Mouse (Mus musculus): ENCODE data around the gene Birc6.
"Not testable (repeated sequence)": the region's sequence is repeated elsewhere in the genome, so short reads cannot be mapped to it uniquely, and the experiment has no call there.

The Birc6 gene

DNA sequence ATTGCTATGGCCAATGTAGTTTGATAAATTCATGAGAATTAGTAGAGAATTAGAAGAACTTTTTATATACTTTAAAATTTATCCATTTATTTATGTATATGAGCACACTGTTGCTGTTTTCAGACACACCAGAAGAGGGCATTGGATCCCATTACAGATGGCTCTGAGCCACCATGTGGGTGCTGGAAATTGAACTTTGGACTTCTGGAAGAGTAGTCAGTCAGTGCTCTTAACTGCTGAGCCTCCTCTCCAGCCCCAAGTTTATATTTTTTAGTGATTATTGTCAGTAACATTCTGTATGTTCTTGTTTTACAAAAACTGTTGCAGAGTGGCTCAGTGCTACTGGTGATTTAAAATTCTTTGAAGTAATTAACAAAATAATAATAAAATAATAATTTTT, 36.1 kb downstream of the Birc6 start:
- no peak for DNase-seq

DNA sequence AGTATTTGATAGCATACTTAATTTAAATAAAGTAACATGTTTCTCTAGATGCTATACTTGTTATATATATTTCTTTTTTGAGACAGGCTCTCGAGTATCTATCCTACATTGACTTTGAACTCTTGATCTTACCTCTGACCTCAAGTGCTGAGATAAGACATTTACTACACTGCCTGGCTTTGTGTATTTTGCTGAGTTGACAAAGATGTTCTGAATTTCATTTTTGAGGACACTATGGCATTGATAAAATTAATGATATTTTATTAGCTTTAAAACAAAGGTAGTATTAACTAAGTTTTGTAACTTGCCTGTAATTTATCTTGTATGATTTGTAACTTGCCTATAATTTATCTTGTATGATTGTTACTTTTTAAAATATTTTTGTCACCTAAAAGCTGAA, 41.1 kb downstream of the Birc6 start:
- no peak for DNase-seq

DNA sequence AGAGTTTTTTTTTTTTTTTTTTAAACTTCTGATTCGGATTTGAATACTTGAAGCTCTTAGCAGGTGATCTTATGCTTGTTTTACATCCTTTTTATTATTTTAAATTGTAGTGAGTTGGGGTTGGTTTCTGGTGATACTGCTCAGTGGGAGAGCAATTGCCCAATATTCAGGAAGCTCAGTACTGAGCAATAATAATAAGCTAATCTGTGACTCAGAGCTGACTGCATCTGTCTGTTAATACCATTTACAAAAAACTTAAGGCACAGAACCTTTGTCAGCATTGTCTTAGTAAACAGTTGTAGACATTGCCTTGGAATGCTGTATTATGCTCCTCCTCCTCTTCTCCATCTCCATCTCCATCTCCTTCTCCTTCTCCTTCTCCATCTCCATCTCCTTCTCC, 42.5 kb downstream of the Birc6 start:
- DNase-seq = no peak

DNA sequence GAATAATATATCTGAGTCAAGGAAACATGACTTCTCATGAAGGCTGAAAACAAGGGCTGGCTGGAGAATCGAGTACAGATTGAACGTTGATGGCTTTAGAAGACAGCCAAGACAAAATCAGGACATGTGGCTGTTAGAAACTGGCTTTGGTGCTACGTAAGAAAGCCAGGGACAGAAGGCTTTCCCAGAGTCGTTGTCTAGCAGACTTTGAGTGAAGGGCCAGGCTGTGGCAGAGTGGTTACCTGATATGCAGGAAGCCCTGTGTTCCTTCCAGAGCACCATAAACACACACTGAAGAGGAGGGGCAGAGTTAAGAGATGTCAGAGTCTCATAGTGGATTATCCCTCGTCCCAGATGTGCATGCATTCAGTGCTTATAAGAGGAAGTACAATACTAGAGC, 49.1 kb downstream of the Birc6 start:
- no peak for DNase-seq

DNA sequence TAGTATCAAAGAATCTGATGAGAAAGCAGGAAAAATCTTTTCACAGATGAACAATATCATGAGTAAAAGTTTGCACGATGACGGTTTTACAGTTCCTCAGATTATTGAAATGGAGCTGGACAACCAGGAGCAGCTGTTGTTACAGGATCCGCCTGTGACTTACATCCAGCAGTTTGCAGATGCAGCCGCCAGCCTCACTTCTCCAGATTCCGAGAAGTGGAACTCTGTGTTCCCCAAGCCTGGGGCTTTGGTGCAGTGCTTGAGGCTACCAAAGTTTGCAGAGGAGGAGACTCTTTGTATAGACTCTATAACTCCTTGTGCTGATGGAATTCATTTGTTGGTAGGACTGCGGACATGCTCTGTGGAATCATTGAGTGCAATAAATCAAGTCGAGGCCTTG, 51.5 kb downstream of the Birc6 start:
- DNase-seq = no peak

DNA sequence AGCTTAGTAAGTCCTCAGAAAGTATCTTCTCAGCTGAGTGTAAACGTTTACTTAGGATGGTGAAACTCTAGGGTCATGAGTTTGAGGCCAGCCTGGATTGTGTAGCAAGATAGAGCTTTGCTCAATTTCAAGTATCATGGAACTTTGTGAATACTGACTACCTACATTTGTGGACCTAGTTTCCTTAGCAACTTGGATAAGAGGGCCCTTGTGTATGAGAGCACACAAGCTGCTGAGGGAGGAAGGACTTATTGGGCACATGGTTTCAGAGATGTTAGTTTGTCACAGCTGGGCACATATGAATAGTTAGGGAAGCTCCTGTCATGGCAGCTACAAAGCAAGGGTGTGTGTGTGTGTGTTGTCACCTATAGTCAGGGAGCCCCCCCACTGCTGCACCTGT, 52.6 kb downstream of the Birc6 start:
- DNase-seq = no peak

DNA sequence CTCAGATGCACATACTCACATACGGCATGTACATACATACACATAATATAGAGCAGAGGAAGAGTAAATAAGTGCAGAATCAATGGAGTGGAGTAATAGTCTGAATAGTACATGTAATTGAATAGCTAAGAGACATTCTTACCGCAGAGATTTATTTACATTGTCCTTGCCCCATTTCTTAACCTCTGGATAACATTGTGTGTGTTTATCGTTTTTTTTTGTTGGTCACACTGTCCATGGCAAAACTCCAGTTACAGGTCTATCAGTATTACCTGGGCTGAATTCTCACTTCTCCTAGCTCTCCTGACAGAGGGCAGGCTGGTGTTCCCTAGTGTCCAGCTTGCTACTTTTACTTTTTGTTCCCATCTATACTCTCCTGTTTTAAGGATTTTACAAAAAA, 58.7 kb downstream of the Birc6 start:
- DNase-seq = no peak

DNA sequence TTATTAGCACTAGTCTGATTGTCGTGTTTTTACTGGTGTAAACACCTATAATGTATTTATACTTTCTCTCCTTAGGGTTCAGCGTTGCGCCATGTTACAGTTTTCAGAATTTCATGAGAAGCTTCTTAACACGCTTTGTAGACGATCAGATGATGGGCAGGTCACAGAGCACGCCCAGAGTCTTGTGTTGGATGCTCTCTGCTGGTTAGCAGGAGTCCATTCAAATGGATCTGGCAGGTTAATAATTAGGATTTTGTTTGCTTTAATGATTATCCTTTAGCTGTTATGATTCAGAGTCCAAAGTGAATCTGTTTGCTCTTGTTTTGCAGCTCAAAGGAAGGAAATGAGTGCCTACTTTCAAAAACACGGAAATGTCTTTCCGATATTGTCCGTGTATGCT, 70.8 kb downstream of the Birc6 start:
- no peak for DNase-seq

DNA sequence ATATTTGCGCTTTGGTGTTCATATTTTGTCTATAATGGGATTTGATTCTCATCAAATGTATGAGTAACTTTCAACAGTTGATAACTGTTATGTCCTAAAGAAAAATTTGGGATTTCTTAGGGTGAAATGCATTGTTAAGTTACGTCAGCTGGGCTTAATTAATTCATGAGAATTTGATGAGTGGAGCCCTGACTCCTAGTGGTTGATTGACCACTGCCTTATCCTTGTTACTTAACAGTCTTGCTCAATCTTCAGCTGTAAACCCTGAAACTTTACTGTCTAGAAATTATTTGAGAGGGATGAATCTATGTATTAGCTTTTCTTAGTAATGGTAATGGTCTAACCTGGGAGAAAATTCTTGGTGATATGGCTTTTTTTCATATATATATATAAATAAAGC, 71.3 kb downstream of the Birc6 start:
- no peak for DNase-seq

DNA sequence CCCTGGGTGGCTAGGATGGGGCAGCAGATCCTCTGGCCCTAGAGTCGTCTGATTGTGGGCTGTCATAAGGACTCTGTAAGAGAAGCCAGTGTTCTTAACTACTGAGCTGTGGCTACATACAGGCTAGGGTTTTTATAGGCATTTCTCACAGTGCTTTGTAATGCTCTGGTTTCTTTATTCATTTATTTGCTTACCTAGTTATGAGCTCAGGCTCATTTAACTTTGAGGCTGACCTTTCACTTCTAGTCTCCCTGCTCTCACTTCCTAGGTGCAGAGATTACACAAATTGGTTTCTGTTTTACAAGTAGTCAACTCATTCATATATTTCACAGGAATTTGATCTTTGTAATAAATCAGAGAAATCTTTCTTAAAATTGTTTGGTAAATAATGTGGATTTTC, 73.1 kb downstream of the Birc6 start:
- no peak for DNase-seq

DNA sequence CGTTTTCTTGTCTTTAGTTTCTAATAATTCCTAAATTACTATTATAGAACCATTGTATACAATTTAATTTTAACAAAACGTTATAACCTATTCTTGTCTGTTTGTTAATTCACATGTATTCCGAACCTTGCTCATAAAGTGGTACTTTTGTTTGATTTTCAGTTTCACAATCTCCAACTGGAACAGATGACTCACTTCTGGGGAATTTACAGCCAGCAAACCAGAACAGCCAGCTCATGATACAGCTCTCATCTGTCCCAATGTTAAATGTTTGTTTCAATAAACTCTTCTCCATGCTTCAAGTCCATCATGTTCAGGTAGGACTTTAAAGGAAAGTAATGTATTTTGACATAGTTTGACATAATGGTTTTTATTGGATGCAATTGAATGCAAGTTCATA, 102.7 kb downstream of the Birc6 start:
- DNase-seq = no peak

DNA sequence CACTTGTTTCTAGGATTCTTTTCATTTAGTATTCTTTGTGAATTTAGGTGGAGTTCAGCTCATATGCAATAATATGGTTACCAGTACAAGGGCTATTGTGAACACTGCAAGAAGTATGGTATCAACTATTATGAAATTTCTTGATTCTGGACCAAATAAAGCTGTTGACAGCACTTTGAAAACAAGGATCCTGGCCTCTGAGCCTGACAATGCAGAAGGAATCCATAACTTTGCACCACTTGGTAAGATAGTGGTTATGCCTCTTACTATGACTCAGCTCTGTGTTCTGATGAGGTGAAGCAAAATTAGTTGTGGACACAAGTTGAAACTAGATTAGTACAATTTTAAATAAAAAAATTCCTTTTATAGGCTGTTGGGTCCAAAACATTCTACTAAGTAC, 114.3 kb downstream of the Birc6 start:
- DNase-seq = no peak

DNA sequence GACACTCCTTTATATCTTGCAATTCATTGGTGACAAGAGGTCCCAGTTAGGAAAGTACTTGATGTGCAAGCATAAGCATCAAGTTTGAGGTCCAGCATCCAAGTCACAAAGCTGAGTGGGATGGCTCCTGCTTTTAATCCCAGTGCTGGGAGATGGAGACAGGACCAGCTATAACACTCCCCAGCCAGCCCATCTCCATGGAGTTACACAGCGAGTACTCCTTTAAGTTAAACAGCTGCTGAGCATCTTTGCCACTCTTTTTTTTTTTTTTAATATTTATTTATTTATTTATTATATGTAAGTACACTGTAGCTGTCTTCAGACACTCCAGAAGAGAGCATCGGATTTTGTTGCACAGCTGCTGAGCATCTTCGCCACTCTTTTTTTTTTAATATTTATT, 130.3 kb downstream of the Birc6 start:
- DNase-seq = no peak

DNA sequence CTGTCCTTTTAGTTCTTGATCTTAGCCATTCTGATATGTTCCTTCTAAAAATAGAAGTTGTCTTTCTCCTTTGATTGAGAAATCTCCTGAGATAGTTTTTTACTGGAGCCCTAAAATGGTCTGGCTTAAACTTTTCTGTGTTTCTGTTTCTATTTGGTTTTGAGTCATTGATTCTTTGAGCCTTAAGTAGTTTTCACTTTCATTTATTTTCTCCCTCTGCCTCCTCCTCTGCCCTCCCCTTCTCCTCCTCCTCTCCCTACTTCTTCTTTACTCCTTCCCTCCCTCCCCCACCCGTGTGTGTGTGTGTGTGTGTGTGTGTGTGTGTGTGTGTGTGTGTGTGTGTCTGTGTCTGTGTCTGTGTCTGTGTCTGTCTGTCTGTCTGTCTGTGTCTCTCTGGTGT, 139.9 kb downstream of the Birc6 start:
- DNase-seq = no peak

DNA sequence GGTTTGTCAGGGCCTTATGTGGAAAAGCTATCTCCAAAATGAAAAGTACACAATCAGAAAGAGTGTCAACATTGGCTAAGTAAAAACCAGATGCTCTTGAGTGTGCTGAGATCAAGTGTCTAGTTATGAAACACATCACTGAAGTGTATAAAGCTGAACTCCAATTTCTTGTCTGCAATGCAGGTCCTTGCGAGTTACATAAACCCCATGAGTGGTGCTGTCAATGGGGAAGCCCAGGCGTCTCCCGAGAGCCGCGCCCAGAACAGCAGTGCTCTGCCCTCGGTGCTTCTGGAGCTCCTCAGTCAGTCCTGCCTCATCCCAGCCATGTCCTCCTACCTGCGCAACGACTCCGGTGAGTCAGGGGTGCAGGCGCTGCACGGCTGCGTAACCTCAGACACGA, 141.9 kb downstream of the Birc6 start:
- no peak for DNase-seq

DNA sequence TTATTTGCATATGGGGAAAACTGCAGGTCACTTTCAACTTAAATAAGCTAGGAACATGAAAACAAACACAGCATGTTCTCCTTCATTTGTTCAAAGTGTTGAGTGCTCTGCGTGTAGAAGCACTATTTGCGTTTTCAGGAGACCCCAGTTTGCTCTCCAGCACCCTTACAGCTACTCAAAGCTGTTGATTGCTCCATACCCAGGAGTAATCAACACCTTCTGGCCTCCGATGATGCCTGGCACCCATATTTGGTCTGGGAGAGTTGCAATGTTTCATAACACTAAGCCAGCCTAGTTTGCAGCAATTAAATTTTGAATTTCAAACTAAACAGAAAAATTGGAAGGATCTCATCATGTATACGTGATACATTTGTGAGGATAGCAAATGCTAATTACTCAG, 144.4 kb downstream of the Birc6 start:
- DNase-seq = no peak

DNA sequence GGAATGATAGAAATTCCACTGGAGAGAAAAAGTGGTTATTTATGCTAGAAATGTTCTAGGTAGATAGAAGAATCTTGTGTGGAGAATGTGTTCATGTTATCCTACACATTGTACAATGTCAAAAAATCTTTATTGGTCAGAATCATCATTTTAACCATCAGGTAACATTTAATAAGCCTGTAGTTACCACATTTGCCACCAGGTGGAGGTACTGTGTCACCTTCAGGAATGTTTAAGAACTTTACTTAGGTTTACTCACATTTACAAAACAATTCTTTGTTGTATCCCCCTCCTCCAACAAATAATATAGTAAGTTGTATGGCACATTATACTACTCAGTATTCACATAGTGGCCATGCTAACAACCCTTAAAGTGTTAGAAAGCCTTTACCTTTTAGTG, 145.2 kb downstream of the Birc6 start:
- DNase-seq = no peak

DNA sequence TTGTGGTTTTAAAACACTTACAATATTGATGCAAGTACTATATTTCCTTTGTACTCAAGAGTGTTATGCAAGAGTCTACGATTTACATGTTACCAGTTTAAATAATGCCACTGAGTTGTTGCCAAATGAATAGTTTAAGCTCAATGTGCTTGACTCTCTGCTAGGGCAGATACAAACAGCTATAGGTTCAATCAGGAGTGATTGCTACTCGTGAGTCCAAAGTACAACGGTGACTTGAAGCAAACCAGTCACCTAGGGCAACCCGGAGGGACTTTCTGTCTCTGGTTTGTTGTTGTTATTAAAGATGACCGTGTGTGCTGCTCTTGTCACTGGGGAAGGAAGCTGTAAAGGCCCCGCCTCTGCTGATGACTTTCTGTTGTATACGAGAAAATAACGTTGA, 150.0 kb downstream of the Birc6 start:
- DNase-seq = no peak

DNA sequence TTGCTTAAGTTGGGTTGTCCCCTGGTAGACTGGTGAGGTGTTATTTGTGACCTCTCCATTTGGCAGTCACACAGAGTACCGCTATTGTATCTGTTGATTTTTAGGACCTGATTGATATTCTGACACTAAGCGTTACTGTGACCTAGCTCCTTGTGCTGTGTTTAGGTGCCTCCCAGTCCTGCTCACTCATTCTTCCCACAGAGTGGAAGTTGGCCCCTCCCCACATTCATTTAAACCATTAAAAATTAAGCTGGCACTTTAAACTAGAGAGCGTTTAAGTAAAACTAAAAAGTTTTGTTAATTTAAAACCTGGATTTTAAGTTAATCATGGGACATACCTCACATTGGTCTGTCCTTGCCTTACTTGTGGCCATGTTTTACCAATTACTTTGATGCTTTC, 156.8 kb downstream of the Birc6 start:
- DNase-seq = no peak

DNA sequence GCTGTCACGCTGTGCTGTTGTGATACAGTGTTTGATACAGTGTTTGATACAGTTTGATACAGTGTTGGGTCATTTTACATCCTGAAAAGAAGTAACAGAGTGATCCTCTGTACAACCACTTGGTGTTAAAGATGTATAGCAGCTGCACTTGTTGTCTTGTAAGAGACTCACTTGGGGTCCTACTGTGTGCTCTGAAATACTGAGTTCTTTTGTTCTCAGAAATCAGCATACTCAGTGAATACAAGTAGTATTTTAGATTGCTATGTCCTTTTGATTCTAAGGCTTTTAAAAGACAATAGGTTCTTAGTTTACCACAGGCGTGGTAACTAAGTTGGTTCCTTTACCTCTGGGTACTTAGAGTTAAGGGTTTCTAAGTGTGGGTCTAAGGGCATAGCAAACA, 160.5 kb downstream of the Birc6 start:
- no peak for DNase-seq

DNA sequence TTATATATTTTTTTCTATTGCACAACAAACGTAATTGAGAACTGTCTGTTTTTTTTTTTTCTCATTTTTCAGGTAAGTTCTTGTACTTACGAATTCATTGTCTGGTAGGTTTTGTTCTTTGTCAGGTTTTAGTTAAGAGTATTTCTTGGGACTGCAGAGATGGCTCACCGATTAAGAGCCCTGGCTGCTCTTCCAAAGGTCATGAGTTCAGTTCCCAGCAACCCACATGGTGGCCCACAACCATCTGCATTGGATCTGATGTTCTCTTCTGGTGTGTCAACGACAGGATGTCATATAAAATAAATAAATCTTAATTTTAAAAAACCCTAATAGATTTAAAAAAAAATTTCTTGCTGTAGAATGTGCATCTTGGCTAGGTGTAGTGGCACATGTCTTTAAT, 161.3 kb downstream of the Birc6 start:
- DNase-seq = no peak

DNA sequence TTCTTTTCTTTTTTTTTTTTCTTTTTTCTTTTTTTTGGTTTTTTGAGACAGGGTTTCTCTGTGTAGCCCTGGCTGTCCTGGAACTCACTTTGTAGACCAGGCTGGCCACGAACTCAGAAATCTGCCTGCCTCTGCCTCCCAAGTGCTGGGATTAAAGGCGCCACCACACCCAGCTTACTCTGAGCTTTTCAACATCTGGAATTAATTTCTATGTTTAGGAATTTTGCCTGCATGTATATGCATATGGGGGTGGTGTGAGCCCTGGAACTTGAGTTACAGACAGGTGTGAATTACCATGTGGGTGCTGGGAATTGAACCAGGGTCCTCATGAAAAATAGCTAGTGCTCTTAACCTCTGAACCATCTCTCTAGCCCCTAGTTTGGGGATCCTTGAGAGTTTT, 173.6 kb downstream of the Birc6 start:
- DNase-seq = not testable (repeated sequence)

DNA sequence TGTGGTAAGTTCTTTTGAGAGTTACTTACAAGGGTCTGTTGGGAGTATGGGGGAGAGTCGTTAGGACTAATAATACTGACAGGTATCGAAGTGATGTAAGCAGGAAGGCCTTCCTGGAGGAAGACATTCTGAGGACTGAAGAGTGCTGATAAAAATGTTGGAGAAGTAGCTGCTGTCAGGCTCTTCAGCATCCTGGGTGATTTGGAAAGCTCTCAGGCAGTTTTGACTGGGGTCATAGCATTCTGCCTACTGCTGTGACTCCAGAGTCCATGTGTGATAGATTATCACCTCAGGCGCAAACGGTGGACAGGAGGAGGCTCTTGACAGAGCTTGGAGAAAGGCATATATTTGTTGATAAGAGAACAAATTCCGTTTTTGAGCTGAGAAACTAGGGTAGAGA, 177.4 kb downstream of the Birc6 start:
- no peak for DNase-seq

DNA sequence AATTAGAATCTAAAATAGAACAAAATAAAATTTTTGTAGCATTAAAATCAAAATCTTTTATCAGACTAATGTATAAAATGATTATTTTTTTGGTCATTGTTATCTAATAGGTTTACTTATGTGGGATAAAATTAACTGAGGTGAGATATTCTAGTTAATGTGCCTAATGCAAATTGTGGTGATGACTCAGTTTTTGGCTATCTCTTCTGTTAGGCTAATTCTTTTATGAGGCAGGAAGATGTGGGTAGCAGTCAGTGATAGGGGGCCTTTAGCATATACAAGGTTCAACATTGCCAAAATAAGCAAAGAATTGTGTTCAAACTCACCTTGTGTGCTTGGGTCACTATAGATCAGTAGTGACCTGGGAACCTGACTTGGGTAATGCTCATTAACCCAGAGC, 178.5 kb downstream of the Birc6 start:
- no peak for DNase-seq

DNA sequence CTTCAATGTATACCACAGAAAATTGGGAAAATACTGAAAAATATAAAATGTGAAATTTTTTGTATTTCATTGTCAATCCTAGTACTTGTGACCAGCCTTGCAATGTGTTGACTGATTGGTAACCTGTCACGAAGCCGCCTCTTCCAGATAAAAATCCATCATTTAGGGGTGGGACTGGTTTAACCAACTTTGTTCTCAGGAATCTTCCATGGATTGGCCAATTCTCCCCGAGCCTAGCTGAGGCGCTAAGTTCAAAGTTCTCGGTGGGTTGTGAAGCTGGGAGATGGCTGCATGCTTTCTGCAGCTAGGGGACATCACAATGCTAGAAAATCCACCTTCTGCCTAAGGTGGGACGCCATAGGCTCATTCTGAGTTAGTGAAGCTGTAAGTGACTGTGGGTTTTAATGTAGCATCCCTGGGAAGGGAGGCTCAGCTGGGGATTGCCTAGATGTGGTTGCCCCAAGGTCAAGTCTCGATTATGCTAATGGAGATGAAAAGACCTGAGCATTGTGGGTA, 179.6 kb downstream of the Birc6 start:
- no peak for DNase-seq

DNA sequence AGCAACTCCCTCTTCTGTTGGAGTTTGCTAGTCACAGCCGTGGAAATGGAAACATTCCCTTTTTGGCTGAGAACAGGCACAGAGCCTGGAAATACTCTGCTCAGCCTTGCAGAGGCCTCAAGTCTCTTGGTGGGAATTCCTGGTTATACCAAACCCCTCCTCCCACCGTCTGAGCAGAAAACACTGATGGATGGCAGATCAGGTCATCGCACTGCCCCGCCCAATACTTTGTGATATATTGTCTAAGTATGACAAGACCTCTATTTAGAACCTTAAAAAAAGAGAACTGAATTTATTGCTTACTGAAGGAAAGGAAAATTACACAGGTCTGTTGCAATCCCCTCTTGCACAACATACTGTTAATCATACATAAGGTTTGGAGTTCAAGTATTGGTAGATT, 182.6 kb downstream of the Birc6 start:
- no peak for DNase-seq

Measured in layer of hippocampus, adult 9-11 months (tissue).